Mouse (Mus musculus) inflammation-experienced regulatory T-cells, adult 16 weeks (primary cell): ENCODE measurements around the gene Hist1h4i. TPM values are rescaled to one million over a fixed set of nuclear protein-coding genes. Genes with fewer than 3 reads are reported as not detected.

ENCODE experiments used
- polyA plus RNA-seq: library from polyadenylated mRNA; unstranded; fragments of 100-300 nt; shearing (Covaris generic); gene quantifications from one replicate; pipeline ENCODE4 v1.2.1, GENCODE M21; 2017

Hist1h4i gene
- 12.9 TPM for polyA plus RNA-seq

GRCm38 (mm10) chr13:22041142-22041536 lies at the start of gene Hist1h4i:
Gene Hist1h4i (minus strand): TSS chr13:22041362.

GRCm38 (mm10) chr13:22084140-22084539 lies 43.0 kb upstream of the Hist1h4i start, which contains the start of gene Vmn1r188:
Gene Vmn1r188 (plus strand): TSS chr13:22084440.

GRCm38 (mm10) chr13:22042568-22043502 lies 1.7 kb upstream of the Hist1h4i start, which contains the start of the genes Hist1h2ag and Hist1h2bj:
Gene Hist1h2ag (minus strand): TSS chr13:22042944.
Gene Hist1h2bj (plus strand): TSS chr13:22043214.

GRCm38 (mm10) chr13:22035267-22036148 lies 5.7 kb downstream of the Hist1h4i start, which contains the start of the genes Hist1h2ah and Hist1h2bk:
Gene Hist1h2ah (minus strand): TSS chr13:22035568.
Gene Hist1h2bk (plus strand): TSS chr13:22035870.

GRCm38 (mm10) chr13:22009642-22010041 lies 31.5 kb downstream of the Hist1h4i start, which contains the start of gene Prss16:
Gene Prss16 (minus strand): TSS chr13:22009742.

Other genes starting within 250 kb of the Hist1h4i start
- 6.5 TPM for gene Hist1h2bq, start 231.2 kb downstream of the Hist1h4i start, polyA plus RNA-seq
- not detected for gene Hist1h2ao, start 230.9 kb downstream of the Hist1h4i start, polyA plus RNA-seq
- 42.3 TPM for gene Hist1h4m, start 229.6 kb downstream of the Hist1h4i start, polyA plus RNA-seq
- 3.8 TPM for gene Hist1h4n, start 209.2 kb downstream of the Hist1h4i start, polyA plus RNA-seq
- gene Hist1h2ap, start 207.9 kb downstream of the Hist1h4i start, polyA plus RNA-seq, result 104 TPM
- gene Hist1h2br, start 207.6 kb downstream of the Hist1h4i start, polyA plus RNA-seq, result 6.7 TPM
- 0.24 TPM for gene Zfp184, start 96.3 kb downstream of the Hist1h4i start, polyA plus RNA-seq
- gene Pom121l2, start 60.2 kb downstream of the Hist1h4i start, polyA plus RNA-seq, result not detected
- gene Prss16, start 31.6 kb downstream of the Hist1h4i start, polyA plus RNA-seq, result 0.20 TPM
- gene Hist1h2ah, start 5.8 kb downstream of the Hist1h4i start, polyA plus RNA-seq, result not detected
- not detected for gene Hist1h2bk, start 5.5 kb downstream of the Hist1h4i start, polyA plus RNA-seq
- gene Hist1h2ag, start 1.6 kb upstream of the Hist1h4i start, polyA plus RNA-seq, result 2.4 TPM
- gene Hist1h2bj, start 1.9 kb upstream of the Hist1h4i start, polyA plus RNA-seq, result 3.9 TPM
- gene Vmn1r188, start 43.1 kb upstream of the Hist1h4i start, polyA plus RNA-seq, result not detected
- not detected for gene Vmn1r189, start 64.5 kb upstream of the Hist1h4i start, polyA plus RNA-seq
- not detected for gene Vmn1r191, start 142.6 kb upstream of the Hist1h4i start, polyA plus RNA-seq
- not detected for gene Vmn1r192, start 149.8 kb upstream of the Hist1h4i start, polyA plus RNA-seq
- gene Vmn1r193, start 181.8 kb upstream of the Hist1h4i start, polyA plus RNA-seq, result not detected
- not detected for gene Vmn1r194, start 202.9 kb upstream of the Hist1h4i start, polyA plus RNA-seq
- gene Vmn1r195, start 229.2 kb upstream of the Hist1h4i start, polyA plus RNA-seq, result not detected
- not detected for gene Vmn1r196, start 248.6 kb upstream of the Hist1h4i start, polyA plus RNA-seq